Comparison of ENCODE assay signal across 20 mouse cellular contexts in the genomic region with DNA sequence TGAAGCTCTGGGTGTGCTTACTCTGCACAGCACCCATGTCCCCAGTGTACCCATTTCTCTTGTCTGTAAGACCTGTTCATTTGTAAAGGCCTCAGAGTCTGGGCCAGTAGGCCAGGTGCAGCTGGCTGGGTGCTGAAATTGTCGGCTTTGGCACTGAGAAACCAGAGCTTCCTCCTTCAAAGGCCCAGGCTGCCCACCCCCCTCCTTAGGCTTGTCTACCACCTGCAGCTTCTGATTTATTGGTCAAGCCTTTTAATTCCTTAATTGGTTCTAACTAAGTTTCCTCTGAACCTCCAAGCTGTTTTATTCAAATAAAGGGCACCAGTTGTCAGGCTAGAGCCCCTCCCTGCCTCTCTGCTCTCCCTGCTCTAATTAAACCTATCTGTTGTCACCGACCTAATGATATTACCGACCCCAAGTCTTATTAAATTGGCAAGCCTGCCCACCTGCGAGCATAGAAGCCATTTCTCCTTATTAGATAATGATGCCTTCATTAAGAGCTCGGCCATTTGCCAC. TPM values are rescaled to one million over a fixed set of nuclear protein-coding genes. Genes with fewer than 3 reads are reported as not detected.
DNase-seq lines count a peak whose midpoint lies in the region; ATAC-seq and TF ChIP-seq lines count a peak whose summit lies in the region.
"Had no signal": no experiment of that assay in that cellular context is flagged by ENCODE, and none has a peak within 500 bp of the region (broad histone marks: within the 10 kb centered on the region; RNA-seq: fewer than 3 reads in every experiment).

No protein-coding gene starts in this region.

- H3K4me1 ChIP-seq in forebrain, embryonic 14.5 days (ENCODE audit: control insufficient read depth, insufficient read depth, low read length), result peaks cover 18% of the 10 kb centered on the region
- no peaks in the 10 kb centered on the region for H3K4me1 ChIP-seq in forebrain, postnatal 0 days (ENCODE audit: insufficient read depth)
- H3K4me1 ChIP-seq in midbrain, postnatal 0 days (ENCODE audit: insufficient read depth, low read length), result no peaks in the 10 kb centered on the region
- peaks cover 28% of the 10 kb centered on the region for H3K4me1 ChIP-seq in midbrain, embryonic 15.5 days
- H3K4me1 ChIP-seq in neural tube, embryonic 15.5 days, result peaks cover 57% of the 10 kb centered on the region

- no peak overlapping the region for H3K27ac ChIP-seq in forebrain, embryonic 14.5 days (ENCODE audit: low read depth, low read length)
- no peak overlapping the region for H3K27ac ChIP-seq in forebrain, postnatal 0 days (ENCODE audit: low read depth, low read length)
- H3K27ac ChIP-seq in midbrain, postnatal 0 days (ENCODE audit: low read depth, low read length), result no peak overlapping the region
- H3K27ac ChIP-seq in midbrain, embryonic 15.5 days, result no peak overlapping the region
- H3K27ac ChIP-seq in neural tube, embryonic 15.5 days (replicated peaks), result no peak overlapping the region
- H3K27ac ChIP-seq: embryonic facial prominence, embryonic 15.5 days; forebrain, embryonic 13.5 days; intestine, embryonic 15.5 days had no signal

- 2% methylated on average over 5 of the region's 5 CpGs for WGBS in forebrain, embryonic 14.5 days
- 16% methylated on average over 5 of the region's 5 CpGs for WGBS in forebrain, postnatal 0 days
- WGBS in midbrain, postnatal 0 days, result 49% methylated on average over 5 of the region's 5 CpGs
- WGBS in midbrain, embryonic 15.5 days, result 42% methylated on average over 5 of the region's 5 CpGs
- WGBS in neural tube, embryonic 15.5 days, result 13% methylated on average over 5 of the region's 5 CpGs

- H3K27me3 ChIP-seq in forebrain, embryonic 14.5 days (replicated peaks; ENCODE audit: control insufficient read depth, insufficient read depth, low read length), result peaks cover 17% of the 10 kb centered on the region
- peaks cover 7% of the 10 kb centered on the region for H3K27me3 ChIP-seq in forebrain, postnatal 0 days (ENCODE audit: insufficient read depth, low read length)
- peaks cover 14% of the 10 kb centered on the region for H3K27me3 ChIP-seq in midbrain, postnatal 0 days (ENCODE audit: insufficient read depth, low read length)
- peaks cover 20% of the 10 kb centered on the region for H3K27me3 ChIP-seq in midbrain, embryonic 15.5 days (replicated peaks)
- H3K27me3 ChIP-seq in neural tube, embryonic 15.5 days (replicated peaks), result peaks cover 23% of the 10 kb centered on the region; the same call in 1 of the 2 replicates

- H3K9ac ChIP-seq in forebrain, embryonic 14.5 days (ENCODE audit: low read length), result no peak overlapping the region
- no peak overlapping the region for H3K9ac ChIP-seq in forebrain, postnatal 0 days
- H3K9ac ChIP-seq in midbrain, postnatal 0 days (replicated peaks; ENCODE audit: low read length, poor library complexity, severe bottlenecking), result no peak overlapping the region
- no peak overlapping the region for H3K9ac ChIP-seq in midbrain, embryonic 15.5 days
- H3K9ac ChIP-seq in neural tube, embryonic 15.5 days (replicated peaks), result no peak overlapping the region
- H3K9ac ChIP-seq: embryonic facial prominence, embryonic 15.5 days; forebrain, embryonic 13.5 days; heart, embryonic 12.5 days; intestine, embryonic 15.5 days had no signal

- ATAC-seq in forebrain, embryonic 14.5 days, result no peak
- no peak for ATAC-seq in forebrain, postnatal 0 days
- no peak for ATAC-seq in midbrain, postnatal 0 days (ENCODE audit: low FRiP score)
- no peak for ATAC-seq in midbrain, embryonic 15.5 days (replicated peaks)
- no peak for ATAC-seq in neural tube, embryonic 15.5 days (ENCODE audit: low FRiP score)
- ATAC-seq: forebrain, embryonic 13.5 days; intestine, embryonic 15.5 days had no signal

- DNase-seq in forebrain, embryonic 14.5 days (ENCODE audit: low spot score), result peak; percentile 66
- no peak for DNase-seq in forebrain, postnatal 0 days
- peak; percentile 43 for DNase-seq in midbrain, postnatal 0 days (ENCODE audit: low spot score)
- no peak for DNase-seq in frontal cortex, postnatal 36 days (ENCODE audit: low spot score in 2 of 2)
- DNase-seq: adrenal gland, adult 8-10 months; adrenal gland, postnatal 36 days; cerebellum, adult 11 months; cerebellum, adult 8-10 months; cerebellum, postnatal 14 days; embryo, embryonic 11 days; gastrocnemius, postnatal 14 days had no signal

- no peaks in the 10 kb centered on the region for H3K36me3 ChIP-seq in forebrain, embryonic 14.5 days (ENCODE audit: control insufficient read depth, insufficient read depth, low read length)
- H3K36me3 ChIP-seq in forebrain, postnatal 0 days (ENCODE audit: insufficient read depth), result no peaks in the 10 kb centered on the region
- no peaks in the 10 kb centered on the region; the same call in 1 of the 2 replicates for H3K36me3 ChIP-seq in midbrain, postnatal 0 days (ENCODE audit: insufficient read depth, low read length)
- no peaks in the 10 kb centered on the region for H3K36me3 ChIP-seq in midbrain, embryonic 15.5 days (replicated peaks)
- H3K36me3 ChIP-seq in neural tube, embryonic 15.5 days, result no peaks in the 10 kb centered on the region
- H3K36me3 ChIP-seq: embryonic facial prominence, embryonic 15.5 days; heart, embryonic 12.5 days; intestine, embryonic 15.5 days had no signal

- no peak overlapping the region for H3K4me3 ChIP-seq in forebrain, embryonic 14.5 days (ENCODE audit: low read depth, low read length)
- H3K4me3 ChIP-seq in forebrain, postnatal 0 days (ENCODE audit: low read depth, low read length), result no peak overlapping the region
- H3K4me3 ChIP-seq in midbrain, postnatal 0 days (ENCODE audit: low read depth, low read length), result no peak overlapping the region
- H3K4me3 ChIP-seq in midbrain, embryonic 15.5 days, result no peak overlapping the region
- no peak overlapping the region for H3K4me3 ChIP-seq in neural tube, embryonic 15.5 days (replicated peaks)
- H3K4me3 ChIP-seq: embryonic facial prominence, embryonic 15.5 days; erythroblast, embryonic 14.5 days; forebrain, embryonic 13.5 days; heart, embryonic 12.5 days; intestine, embryonic 15.5 days had no signal

- H3K9me3 ChIP-seq in forebrain, embryonic 14.5 days (replicated peaks; ENCODE audit: control insufficient read depth, low read length), result no peaks in the 10 kb centered on the region
- H3K9me3 ChIP-seq in forebrain, postnatal 0 days (ENCODE audit: low read length), result no peaks in the 10 kb centered on the region
- H3K9me3 ChIP-seq in midbrain, postnatal 0 days (ENCODE audit: low read length), result no peaks in the 10 kb centered on the region
- H3K9me3 ChIP-seq in midbrain, embryonic 15.5 days, result no peaks in the 10 kb centered on the region
- H3K9me3 ChIP-seq in neural tube, embryonic 15.5 days (replicated peaks), result no peaks in the 10 kb centered on the region
- H3K9me3 ChIP-seq: embryonic facial prominence, embryonic 15.5 days; forebrain, embryonic 13.5 days; heart, embryonic 12.5 days; intestine, embryonic 15.5 days had no signal

- no peak overlapping the region for H3K4me2 ChIP-seq in forebrain, embryonic 14.5 days (ENCODE audit: low read length)
- no peak overlapping the region for H3K4me2 ChIP-seq in forebrain, postnatal 0 days (ENCODE audit: low read depth)
- no peak overlapping the region for H3K4me2 ChIP-seq in midbrain, postnatal 0 days (ENCODE audit: low read depth, low read length, poor library complexity, severe bottlenecking)
- no peak overlapping the region for H3K4me2 ChIP-seq in midbrain, embryonic 15.5 days
- H3K4me2 ChIP-seq in neural tube, embryonic 15.5 days, result peak overlapping the region; percentile 20; the same call in 1 of the 2 replicates
- H3K4me2 ChIP-seq: embryonic facial prominence, embryonic 15.5 days; forebrain, embryonic 13.5 days; heart, embryonic 12.5 days; intestine, embryonic 15.5 days had no signal

- no peak for TF ChIP-seq CTCF in forebrain, postnatal 0 days (IDR thresholded peaks at IDR 0.05; ENCODE audit: low read depth)
- TF ChIP-seq CTCF in midbrain, postnatal 0 days (IDR thresholded peaks at IDR 0.05), result no peak

RNA-seq across cellular contexts. Expression of gene Nptx2, which starts 5.0 kb away (rescaled TPM):
- polyA plus RNA-seq in forebrain, embryonic 14.5 days (2014; fragmentation: Nextera tagmentation; extraction: Ambion mirVana), result 3.0 TPM in 2 replicates
- total RNA-seq in forebrain, postnatal 0 days (2014; rRNA removed), result 22.5 and 33.1 TPM in 2 replicates
- polyA plus RNA-seq in forebrain, postnatal 0 days (2015; fragmentation: Nextera tagmentation; extraction: Ambion mirVana), result 5.1 and 6.9 TPM in 2 replicates
- total RNA-seq in midbrain, postnatal 0 days (2014; rRNA removed), result 45.0 and 45.8 TPM in 2 replicates
- polyA plus RNA-seq in midbrain, postnatal 0 days (2015; fragmentation: Nextera tagmentation; extraction: Ambion mirVana), result 14.0 and 14.2 TPM in 2 replicates
- polyA plus RNA-seq in midbrain, embryonic 15.5 days (2015; fragmentation: Nextera tagmentation; extraction: Ambion mirVana), result 5.9 and 6.4 TPM in 2 replicates
- polyA plus RNA-seq in neural tube, embryonic 15.5 days (2015; fragmentation: Nextera tagmentation; extraction: Ambion mirVana), result 13.5 and 15.1 TPM in 2 replicates
- total RNA-seq: common myeloid progenitor, adult 5-6 weeks; gastrocnemius, adult 18-20 months had no signal
- polyA plus RNA-seq: erythroblast, embryonic 14.5 days had no signal

Comparison
In these comparisons a context has a peak if more than half of its experiments do, and no peak if none do; other contexts are left out.
1. DNase-seq: peak in forebrain, embryonic 14.5 days (single experiment) and midbrain, postnatal 0 days (single experiment); none in forebrain, postnatal 0 days (single experiment) and frontal cortex, postnatal 36 days (0 of 2).